Comparison of ENCODE assay signal across 8 mouse cellular contexts in the genomic region with DNA sequence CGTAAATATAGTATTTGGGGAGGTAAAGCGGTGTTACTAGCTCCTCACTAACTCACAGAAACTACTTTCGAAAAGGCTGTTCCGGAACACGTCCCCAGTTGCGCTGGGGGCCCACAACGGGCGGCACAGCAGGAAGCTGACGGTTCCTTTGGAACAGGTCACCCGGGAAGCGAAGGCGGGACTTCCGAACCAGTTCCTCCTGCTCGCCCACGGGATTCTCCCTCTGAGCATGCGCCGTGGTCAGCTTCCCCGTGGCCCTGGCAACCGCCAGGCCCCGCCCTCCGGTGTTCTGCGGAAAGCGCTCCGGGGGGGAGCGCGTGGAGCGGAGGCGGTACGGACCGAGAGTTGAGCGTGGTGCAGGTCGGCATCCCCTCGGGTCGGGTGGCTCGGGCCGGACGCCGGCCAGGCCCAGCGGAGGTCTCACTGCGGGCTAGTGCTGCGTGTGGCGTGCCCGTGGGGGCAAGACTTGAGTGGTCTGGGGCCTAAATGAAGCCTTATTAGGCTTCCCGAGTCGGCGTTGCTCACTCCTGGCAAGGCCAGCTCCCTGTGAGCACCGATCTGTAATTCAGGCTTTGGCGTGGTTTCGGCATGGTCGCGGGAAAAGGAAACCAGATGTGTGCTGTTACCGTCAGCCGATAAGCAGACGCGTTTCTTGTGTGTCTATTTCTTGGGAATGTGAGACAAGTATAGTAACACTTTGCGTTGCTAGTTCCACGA. TPM values are rescaled to one million over a fixed set of nuclear protein-coding genes. Genes with fewer than 3 reads are reported as not detected.
DNase-seq lines count a peak whose midpoint lies in the region; ATAC-seq and TF ChIP-seq lines count a peak whose summit lies in the region.

A gene (minus strand): TSS at position 150 of the 717 bp plus-strand sequence.
A gene (plus strand): TSS at position 287 of the 717 bp plus-strand sequence.

- peak; percentile 90 for TF ChIP-seq POLR2A in CH12.LX (IDR thresholded peaks at IDR 0.05; ENCODE audit: low read depth, low read length)

- H3K4me1 ChIP-seq in CH12.LX (ENCODE audit: control insufficient read depth in 1 of 2, insufficient read depth in 2 of 2): peaks cover 4 to 9% of the 10 kb centered on the region in 2 experiments; a peak in 3 of 4 replicates
- H3K4me1 ChIP-seq in forebrain, embryonic 11.5 days (replicated peaks; ENCODE audit: control insufficient read depth, insufficient read depth, low read length): no peaks in the 10 kb centered on the region
- no peaks in the 10 kb centered on the region for H3K4me1 ChIP-seq in heart, embryonic 16.5 days (ENCODE audit: control insufficient read depth, insufficient read depth, low read length)
- H3K4me1 ChIP-seq in liver, embryonic 15.5 days (replicated peaks): peaks cover 27% of the 10 kb centered on the region
- H3K4me1 ChIP-seq in neural tube, embryonic 12.5 days: no peaks in the 10 kb centered on the region

- in situ Hi-C loops in CH12.LX (cut with MboI; ENCODE audit: low pct_ligation_motif_present, low pct_unique_long_range_greater_than_20kb, low sequenced_read_pairs): no loop called here

- peak within 1 kb of the TSS; percentile 70 for H3K4me2 ChIP-seq in CH12.LX (ENCODE audit: insufficient read depth, low read depth, poor library complexity, severe bottlenecking)
- peak within 1 kb of the TSS; percentile 54 for H3K4me2 ChIP-seq in forebrain, embryonic 11.5 days (ENCODE audit: low read depth, low read length, severe bottlenecking)
- peak within 1 kb of the TSS; percentile 67 for H3K4me2 ChIP-seq in heart, embryonic 16.5 days (ENCODE audit: low read depth, low read length)
- peak within 1 kb of the TSS; percentile 72 for H3K4me2 ChIP-seq in liver, embryonic 15.5 days
- peak within 1 kb of the TSS; percentile 60 for H3K4me2 ChIP-seq in neural tube, embryonic 12.5 days (replicated peaks)

- peak within 1 kb of the TSS; percentile 96 for H3K9ac ChIP-seq in CH12.LX (ENCODE audit: insufficient read depth, low read depth)
- H3K9ac ChIP-seq in forebrain, embryonic 11.5 days (ENCODE audit: low read length): peak within 1 kb of the TSS; percentile 88
- peak within 1 kb of the TSS; percentile 98 for H3K9ac ChIP-seq in heart, embryonic 16.5 days (ENCODE audit: low read length)
- H3K9ac ChIP-seq in liver, embryonic 15.5 days: peak within 1 kb of the TSS; percentile 83
- peak within 1 kb of the TSS; percentile 81 for H3K9ac ChIP-seq in neural tube, embryonic 12.5 days

- H3K4me3 ChIP-seq in CH12.LX (replicated peaks in 1 of 3; ENCODE audit: low read depth in 2 of 3, low read length in 2 of 3, poor library complexity in 1 of 3): peak within 1 kb of the TSS; percentile 74 to 95 (median 91)
- H3K4me3 ChIP-seq in forebrain, embryonic 11.5 days (ENCODE audit: low read depth, low read length): peak within 1 kb of the TSS; percentile 64
- peak within 1 kb of the TSS; percentile 85 for H3K4me3 ChIP-seq in heart, embryonic 16.5 days (ENCODE audit: low read length)
- H3K4me3 ChIP-seq in liver, embryonic 15.5 days (replicated peaks): peak within 1 kb of the TSS; percentile 74
- H3K4me3 ChIP-seq in neural tube, embryonic 12.5 days: peak within 1 kb of the TSS; percentile 74

- H3K27ac ChIP-seq in CH12.LX (ENCODE audit: insufficient read depth, low read depth): peak within 1 kb of the TSS; percentile 73
- H3K27ac ChIP-seq in forebrain, embryonic 11.5 days (ENCODE audit: low read depth, low read length): peak within 1 kb of the TSS; percentile 70; the same call in 1 of the 2 replicates
- H3K27ac ChIP-seq in heart, embryonic 16.5 days (ENCODE audit: low read length): peak within 1 kb of the TSS; percentile 95
- peak within 1 kb of the TSS; percentile 84 for H3K27ac ChIP-seq in liver, embryonic 15.5 days (replicated peaks)
- H3K27ac ChIP-seq in neural tube, embryonic 12.5 days: peak within 1 kb of the TSS; percentile 68

- under 1% methylated on average over 54 of the region's 57 CpGs for WGBS in forebrain, embryonic 11.5 days
- under 1% methylated on average over 57 of the region's 57 CpGs for WGBS in heart, embryonic 16.5 days
- WGBS in liver, embryonic 15.5 days (ENCODE audit: insufficient replicate concordance): under 1% methylated on average over 57 of the region's 57 CpGs
- WGBS in neural tube, embryonic 12.5 days: under 1% methylated on average over 57 of the region's 57 CpGs

- no peak for TF ChIP-seq RAD21 in CH12.LX (IDR thresholded peaks at IDR 0.05; ENCODE audit: low read depth, low read length)

- dilution Hi-C loops in CH12.LX (cut with MboI; ENCODE audit: extremely low pct_ligation_motif_present, extremely low pct_unique_long_range_greater_than_20kb, low sequenced_read_pairs): no loop called here

- TF ChIP-seq CTCF in CH12.LX (conservative IDR thresholded peaks at IDR 0.05 in 1 of 2, IDR thresholded peaks at IDR 0.05 in 1 of 2; ENCODE audit: low read depth in 2 of 2, low read length in 2 of 2): no peak

- TF ChIP-seq EP300 in CH12.LX (IDR thresholded peaks at IDR 0.05; ENCODE audit: low read length): no peak

- no peaks in the 10 kb centered on the region for H3K79me2 ChIP-seq in CH12.LX (replicated peaks; ENCODE audit: control insufficient read depth, extremely low read depth, insufficient read depth, poor library complexity, severe bottlenecking)

- ATAC-seq in forebrain, embryonic 11.5 days (replicated peaks; ENCODE audit: low FRiP score): peak; percentile 100
- peak; percentile 99 for ATAC-seq in heart, embryonic 16.5 days (replicated peaks; ENCODE audit: extremely low read depth, insufficient read depth, low FRiP score)
- peak; percentile 97 for ATAC-seq in liver, embryonic 15.5 days (ENCODE audit: insufficient read depth)
- ATAC-seq in neural tube, embryonic 12.5 days (ENCODE audit: low FRiP score, low read depth): peak; percentile 99

- H3K27me3 ChIP-seq in CH12.LX (replicated peaks): no peaks in the 10 kb centered on the region
- H3K27me3 ChIP-seq in forebrain, embryonic 11.5 days (ENCODE audit: control insufficient read depth, insufficient read depth, low read length): no peaks in the 10 kb centered on the region
- H3K27me3 ChIP-seq in heart, embryonic 16.5 days (ENCODE audit: control insufficient read depth, insufficient read depth, low read length): no peaks in the 10 kb centered on the region
- no peaks in the 10 kb centered on the region for H3K27me3 ChIP-seq in liver, embryonic 15.5 days
- H3K27me3 ChIP-seq in neural tube, embryonic 12.5 days (replicated peaks): no peaks in the 10 kb centered on the region

- DNase-seq in CH12.LX (ENCODE audit: extremely low read depth): peak; percentile 99
- peak; percentile 94 for DNase-seq in c-Kit-positive CD71-positive TER-119-negative erythroid progenitor cells, embryonic 14.5 days (ENCODE audit: low read depth)
- DNase-seq in forebrain, embryonic 11.5 days (ENCODE audit: low spot score): peak; percentile 98
- DNase-seq in kidney, postnatal 36 days: peak; percentile 98
- DNase-seq in telencephalon, adult 2 months (ENCODE audit: low read depth, low spot score): peak; percentile 98

- no peaks in the 10 kb centered on the region for H3K9me3 ChIP-seq in CH12.LX (replicated peaks; ENCODE audit: low read length)
- H3K9me3 ChIP-seq in forebrain, embryonic 11.5 days (ENCODE audit: control insufficient read depth, low read length): no peaks in the 10 kb centered on the region
- H3K9me3 ChIP-seq in heart, embryonic 16.5 days (replicated peaks; ENCODE audit: control insufficient read depth, low read length): no peaks in the 10 kb centered on the region
- no peaks in the 10 kb centered on the region for H3K9me3 ChIP-seq in liver, embryonic 15.5 days (replicated peaks)
- H3K9me3 ChIP-seq in neural tube, embryonic 12.5 days: no peaks in the 10 kb centered on the region

- peaks cover 12 to 25% of the 10 kb centered on the region in 2 experiments for H3K36me3 ChIP-seq in CH12.LX (replicated peaks in 1 of 2; ENCODE audit: control insufficient read depth in 1 of 2, insufficient read depth in 1 of 2, low read length in 1 of 2)
- H3K36me3 ChIP-seq in forebrain, embryonic 11.5 days (ENCODE audit: control insufficient read depth, insufficient read depth, low read length): no peaks in the 10 kb centered on the region
- H3K36me3 ChIP-seq in heart, embryonic 16.5 days (ENCODE audit: control insufficient read depth, insufficient read depth): peaks cover 12% of the 10 kb centered on the region
- peaks cover 14% of the 10 kb centered on the region for H3K36me3 ChIP-seq in liver, embryonic 15.5 days (replicated peaks)
- H3K36me3 ChIP-seq in neural tube, embryonic 12.5 days: no peaks in the 10 kb centered on the region

TF ChIP-seq in CH12.LX, 34 proteins besides CTCF, POLR2A, EP300 and RAD21 (continues in another document):
- peak; percentile 71 for TF ChIP-seq IRF4 (IDR thresholded peaks at IDR 0.05; ENCODE audit: low read depth, low read length)
- TF ChIP-seq MAZ (IDR thresholded peaks at IDR 0.05; ENCODE audit: low read depth, low read length): peak; percentile 82
- no peak for TF ChIP-seq CHD2 (IDR thresholded peaks at IDR 0.05; ENCODE audit: low read length)
- no peak for TF ChIP-seq MYC (IDR thresholded peaks at IDR 0.05; ENCODE audit: low read depth, low read length)
- peak; percentile 93 for TF ChIP-seq ELF1 (IDR thresholded peaks at IDR 0.05; ENCODE audit: low read depth, low read length)
- peak; percentile 99 for TF ChIP-seq MXI1 (IDR thresholded peaks at IDR 0.05; ENCODE audit: low read depth, low read length)
- TF ChIP-seq ETS1 (conservative IDR thresholded peaks at IDR 0.05; ENCODE audit: low read depth, low read length): peak; percentile 41; the same call in 1 of the 2 replicates
- peak; percentile 75; the same call in 1 of the 2 replicates for TF ChIP-seq NELFE (IDR thresholded peaks at IDR 0.05; ENCODE audit: low read depth, low read length)
- peak; percentile 96 for TF ChIP-seq UBTF (IDR thresholded peaks at IDR 0.05; ENCODE audit: low read depth, low read length)

RNA-seq across cellular contexts. Expression of the first gene that starts in this region (rescaled TPM):
- total RNA-seq in CH12.LX (2012; rRNA removed): not detected in 2 replicates
- not detected in 2 replicates for total RNA-seq in CH12.LX (2014; rRNA removed)
- not detected in 2 replicates for polyA plus RNA-seq in CH12.LX (2012; ENCODE audit: insufficient read length, low read depth)
- not detected in 2 replicates for polyA plus RNA-seq in forebrain, embryonic 11.5 days (2014; fragmentation: Nextera tagmentation; extraction: Ambion mirVana)
- not detected in 2 replicates for polyA plus RNA-seq in heart, embryonic 16.5 days (2015; fragmentation: Nextera tagmentation; extraction: Ambion mirVana)
- not detected in 2 replicates for polyA plus RNA-seq in liver, embryonic 15.5 days (2015; fragmentation: Nextera tagmentation; extraction: Ambion mirVana)
- not detected in 2 replicates for polyA plus RNA-seq in neural tube, embryonic 12.5 days (2016; fragmentation: Nextera tagmentation; extraction: Ambion mirVana)

RNA-seq across cellular contexts. Expression of the second gene that starts in this region (rescaled TPM):
- total RNA-seq in CH12.LX (2012; rRNA removed) (17.3 and 20.5 TPM in 2 replicates), CH12.LX (2014; rRNA removed) (47.9 and 49.3 TPM in 2 replicates)
- 23.2 and 24.0 TPM in 2 replicates for polyA plus RNA-seq in CH12.LX (2012; ENCODE audit: insufficient read length, low read depth)
- polyA plus RNA-seq in forebrain, embryonic 11.5 days (2014; fragmentation: Nextera tagmentation; extraction: Ambion mirVana): 29.9 and 34.4 TPM in 2 replicates
- polyA plus RNA-seq in heart, embryonic 16.5 days (2015; fragmentation: Nextera tagmentation; extraction: Ambion mirVana): 16.2 and 19.0 TPM in 2 replicates
- 21.7 and 22.1 TPM in 2 replicates for polyA plus RNA-seq in liver, embryonic 15.5 days (2015; fragmentation: Nextera tagmentation; extraction: Ambion mirVana)
- polyA plus RNA-seq in neural tube, embryonic 12.5 days (2016; fragmentation: Nextera tagmentation; extraction: Ambion mirVana): 15.7 and 18.0 TPM in 2 replicates

Comparison
In these comparisons a context has a peak if more than half of its experiments do, and no peak if none do; other contexts are left out.
1. Peak in every context shown above with its lines: DNase-seq, ATAC-seq, H3K4me3 ChIP-seq and H3K27ac ChIP-seq.